Mouse (Mus musculus): ENCODE measurements around the gene Tmtc4.

GRCm38 (mm10) chr14:122881699-122882098 lies 102.1 kb downstream of the Tmtc4 start:
- TF ChIP-seq CTCF (IDR thresholded peaks at IDR 0.05; ENCODE audit: low read depth), result no peak
- no peak for TF ChIP-seq EP300 (IDR thresholded peaks at IDR 0.05; ENCODE audit: low read depth)

Measured in heart, postnatal 0 days (tissue).